Mouse (Mus musculus): ENCODE results near the gene Prdm16. TPM values are rescaled to one million over a fixed set of nuclear protein-coding genes. Genes with fewer than 3 reads are reported as not detected.
A peak's percentile ranks its signal among the peaks of the same experiment; 100 is the strongest.

Gene Prdm16
- total RNA-seq, 2 experiments from 2014 or later, result 9.7 to 12.2 TPM

GRCm38 (mm10) chr4:154603663-154604441 lies 32.8 kb downstream of the Prdm16 start:
- DNase-seq (ENCODE audit: low spot score in 2 of 2), result no peak

GRCm38 (mm10) chr4:154602409-154602808 lies 34.3 kb downstream of the Prdm16 start:
- DNase-seq (ENCODE audit: low spot score in 2 of 2), result no peak

- DNase-seq (ENCODE audit: low spot score in 2 of 2), result no peak
Observed at GRCm38 (mm10) chr4:154601006-154601405, 35.7 kb downstream of the Prdm16 start.

GRCm38 (mm10) chr4:154599977-154600376 lies 36.7 kb downstream of the Prdm16 start:
- peak in 1 of 2 experiments; percentile 5 for DNase-seq (ENCODE audit: low spot score in 2 of 2)

GRCm38 (mm10) chr4:154598357-154598756 lies 38.3 kb downstream of the Prdm16 start:
- no peak for DNase-seq (ENCODE audit: low spot score in 2 of 2)

- DNase-seq (ENCODE audit: low spot score in 2 of 2), result no peak
Observed at GRCm38 (mm10) chr4:154596805-154597204, 39.9 kb downstream of the Prdm16 start.

GRCm38 (mm10) chr4:154594761-154595556 lies 41.7 kb downstream of the Prdm16 start:
- DNase-seq (ENCODE audit: low spot score in 2 of 2), result no peak

- no peak for DNase-seq (ENCODE audit: low spot score in 2 of 2)
Observed at GRCm38 (mm10) chr4:154594116-154594760, 42.4 kb downstream of the Prdm16 start.

GRCm38 (mm10) chr4:154592562-154592961 lies 44.1 kb downstream of the Prdm16 start:
- DNase-seq (ENCODE audit: low spot score in 2 of 2), result no peak

- DNase-seq (ENCODE audit: low spot score in 2 of 2), result no peak
Observed at GRCm38 (mm10) chr4:154590910-154591309, 45.8 kb downstream of the Prdm16 start.

GRCm38 (mm10) chr4:154586334-154586733 lies 50.3 kb downstream of the Prdm16 start:
- no peak for DNase-seq (ENCODE audit: low spot score in 2 of 2)

- no peak for DNase-seq (ENCODE audit: low spot score in 2 of 2)
Observed at GRCm38 (mm10) chr4:154585779-154586178, 50.9 kb downstream of the Prdm16 start.

- DNase-seq (ENCODE audit: low spot score in 2 of 2), result no peak
Observed at GRCm38 (mm10) chr4:154583712-154584111, 53.0 kb downstream of the Prdm16 start.

- DNase-seq (ENCODE audit: low spot score in 2 of 2), result peak in 1 of 2 experiments; percentile 37
Observed at GRCm38 (mm10) chr4:154582607-154583236, 54.0 kb downstream of the Prdm16 start.

- DNase-seq (ENCODE audit: low spot score in 2 of 2), result no peak
Observed at GRCm38 (mm10) chr4:154581261-154581886, 55.3 kb downstream of the Prdm16 start.

GRCm38 (mm10) chr4:154574208-154574875 lies 62.3 kb downstream of the Prdm16 start:
- DNase-seq (ENCODE audit: low spot score in 2 of 2), result no peak

GRCm38 (mm10) chr4:154570451-154570881 lies 66.2 kb downstream of the Prdm16 start:
- DNase-seq (ENCODE audit: low spot score in 2 of 2), result no peak

- no peak for DNase-seq (ENCODE audit: low spot score in 2 of 2)
Observed at GRCm38 (mm10) chr4:154569845-154570244, 66.8 kb downstream of the Prdm16 start.

GRCm38 (mm10) chr4:154568798-154569197 lies 67.9 kb downstream of the Prdm16 start:
- no peak for DNase-seq (ENCODE audit: low spot score in 2 of 2)

- no peak for DNase-seq (ENCODE audit: low spot score in 2 of 2)
Observed at GRCm38 (mm10) chr4:154567942-154568341, 68.7 kb downstream of the Prdm16 start.
